Comparison of ENCODE assay signal across 8 mouse cellular contexts in the genomic region with DNA sequence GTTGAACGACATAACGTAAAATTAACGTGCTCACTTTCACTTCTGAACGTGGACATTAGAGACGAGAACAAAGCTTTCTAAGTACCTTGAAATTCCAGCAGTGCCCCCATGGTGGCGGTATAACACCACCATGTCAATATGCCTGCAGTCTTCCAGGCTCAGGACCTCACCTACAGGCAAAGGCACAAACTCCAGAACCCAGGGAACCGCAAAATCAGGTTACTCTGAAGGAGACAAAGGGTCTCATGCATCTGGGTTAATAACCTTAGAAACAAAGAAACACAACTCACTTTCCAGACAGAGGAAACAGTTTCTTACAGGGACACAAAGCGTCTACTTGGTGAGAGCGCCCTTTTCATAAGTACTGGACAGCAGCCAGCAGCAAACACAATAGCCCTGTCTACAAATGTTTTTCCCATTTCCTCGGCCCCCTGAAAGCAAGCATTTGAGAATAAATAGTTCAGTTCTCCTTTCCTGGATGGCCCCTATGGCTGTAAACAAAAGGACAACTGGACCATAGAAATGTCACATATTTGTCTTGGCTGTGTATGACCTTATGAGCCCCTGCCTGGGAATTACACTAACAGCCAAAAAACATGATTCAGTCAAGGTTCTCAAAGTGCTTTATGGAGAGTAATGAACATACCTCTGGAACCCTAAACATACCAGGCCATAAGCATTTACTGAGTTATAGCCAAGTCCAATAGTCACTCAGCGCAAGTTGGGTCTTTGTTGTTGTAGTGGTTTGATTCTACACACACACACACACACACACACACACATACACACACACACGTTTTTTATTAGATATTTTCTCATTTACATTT. TPM values are rescaled to one million over a fixed set of nuclear protein-coding genes. Genes with fewer than 3 reads are reported as not detected.
DNase-seq lines count a peak whose midpoint lies in the region; ATAC-seq and TF ChIP-seq lines count a peak whose summit lies in the region.

No protein-coding gene starts in this region.

- TF ChIP-seq POLR2A in lung, adult 2 months (IDR thresholded peaks at IDR 0.05; ENCODE audit: borderline replicate concordance, extremely low read depth, low read depth, low read length): no peak

- peak; percentile 82 for DNase-seq in ES-CJ7 (ENCODE audit: low read depth, low spot score)
- peak; percentile 75 for DNase-seq in cerebellum, adult 11 months
- DNase-seq in heart, postnatal 25 days (ENCODE audit: low spot score): peak; percentile 54
- DNase-seq in layer of hippocampus, adult 18-20 months (ENCODE audit: low spot score in 2 of 2): peak; percentile 75 to 94
- DNase-seq in lung, adult 2 months: peak; percentile 85
- DNase-seq in thymus, adult 18-20 months: peak; percentile 25 to 54

- H3K9me3 ChIP-seq in forebrain, embryonic 15.5 days: no peaks in the 10 kb centered on the region

- intact Hi-C loops in heart, postnatal 25 days (cut with DNase I): loop anchor here (1.0 to 5.0 kb wide), 3 partner anchors 50 to 199 kb away; no protein-coding TSS in a partner anchor

- H3K27ac ChIP-seq in forebrain, embryonic 15.5 days (replicated peaks): 0 out of 2 replicates have a peak overlapping the region, but pooled peaks have one; percentile 36

- 13% methylated on average over 12 of the region's 12 CpGs for whole genome bisulfite sequencing in forebrain, embryonic 15.5 days
- WGBS in lung, adult 2 months: 8% methylated on average over 12 of the region's 12 CpGs

- H3K4me1 ChIP-seq in forebrain, embryonic 15.5 days: peaks cover 12% of the 10 kb centered on the region
- H3K4me1 ChIP-seq in lung, adult 2 months (ENCODE audit: control insufficient read depth, insufficient read depth, low read length): peaks cover 7% of the 10 kb centered on the region

- peak overlapping the region; percentile 34 for H3K9ac ChIP-seq in forebrain, embryonic 15.5 days (replicated peaks)

- no peaks in the 10 kb centered on the region for H3K27me3 ChIP-seq in forebrain, embryonic 15.5 days

- no peaks in the 10 kb centered on the region for H3K36me3 ChIP-seq in forebrain, embryonic 15.5 days

- TF ChIP-seq CTCF in lung, adult 2 months (IDR thresholded peaks at IDR 0.05; ENCODE audit: insufficient read depth, low read length): peak; percentile 90

- peak overlapping the region; percentile 21; the same call in 1 of the 2 replicates for H3K4me3 ChIP-seq in forebrain, embryonic 15.5 days
- peak overlapping the region; percentile 28 for H3K4me3 ChIP-seq in lung, adult 2 months (replicated peaks; ENCODE audit: extremely low read depth, low read depth, low read length)

- ATAC-seq in forebrain, embryonic 15.5 days (replicated peaks): peak; percentile 93
- peak; percentile 93 for ATAC-seq in neutrophil, adult 5-6 weeks (ENCODE audit: extremely low read depth, insufficient number of reproducible peaks, low FRiP score, poor library complexity, severe bottlenecking)

- H3K4me2 ChIP-seq in forebrain, embryonic 15.5 days (replicated peaks): peak overlapping the region; percentile 44

RNA-seq across cellular contexts. Expression of gene Gclc, which starts 52.7 kb away (rescaled TPM):
- polyA plus RNA-seq in forebrain, embryonic 15.5 days (2015; fragmentation: Nextera tagmentation; extraction: Ambion mirVana): 17.1 and 18.7 TPM in 2 replicates
- total RNA-seq in heart, postnatal 25 days (2021): 10 to 100 TPM in 1 of 2 experiments, 1 to 10 TPM in 1; 8.7 to 11.5 TPM
- total RNA-seq in layer of hippocampus, adult 18-20 months (2021): 10 to 100 TPM; 45.1 to 46.3 TPM
- 40.4 and 49.3 TPM in 2 replicates for polyA plus RNA-seq in lung, adult 2 months (2012; rRNA removed)
- total RNA-seq in neutrophil, adult 5-6 weeks (2017): 25.8 and 28.4 TPM in 2 replicates

Comparison
In these comparisons a context has a peak if more than half of its experiments do, and no peak if none do; other contexts are left out.
1. Peak in every context shown above with its lines: DNase-seq, ATAC-seq, H3K4me3 ChIP-seq and H3K27ac ChIP-seq.